Mouse (Mus musculus) embryonic fibroblast, embryonic 13.5 days (primary cell): ENCODE measurements around the gene Ostf1.

ENCODE experiments used
- CTCF ChIP-seq: IDR thresholded peaks from 2 replicates; pipeline ENCODE4 v1.5.1; 2011; ENCODE audit warnings: mild to moderate bottlenecking, control low read depth, low read length, moderate library complexity, borderline replicate concordance; ENCODE audit not compliant: insufficient read depth
- POLR2A ChIP-seq: IDR thresholded peaks from 2 replicates; pipeline ENCODE4 v1.6.1; 2011; ENCODE audit warnings: low read depth, mild to moderate bottlenecking, control low read depth, low read length, moderate library complexity

GRCm38 (mm10) chr19:18608975-18609374 lies 22.6 kb downstream of the Ostf1 start:
- TF ChIP-seq CTCF = no peak
- no peak for TF ChIP-seq POLR2A
